Mouse (Mus musculus) midbrain, postnatal 0 days (tissue): Measurements from ENCODE around the gene Cdc42bpa. TPM values are rescaled to one million over a fixed set of nuclear protein-coding genes. Genes with fewer than 3 reads are reported as not detected.
A peak's percentile ranks its signal among the peaks of the same experiment; 100 is the strongest.

Experiments used
- ATAC-seq: fragments of 200-750 bp; cut with Nextera tagmentation; 2 replicates; pipeline ENCODE4 v1.8.0; 2017; ENCODE audit warnings: moderate number of reproducible peaks, mild to moderate bottlenecking, moderate TSS enrichment, moderate library complexity; ENCODE audit not compliant: low FRiP score
- DNase-seq: peaks from one replicate; pipeline ENCODE4 v3.0.0-alpha.2; 2015; ENCODE audit warnings: low spot score
- H3K27ac ChIP-seq: fragments of 300-500 bp; sonication (generic); 2 replicates; pipeline ENCODE4 v1.5.1; 2014; ENCODE audit warnings: low read depth, mild to moderate bottlenecking, low read length, mixed read lengths
- H3K27me3 ChIP-seq: fragments of 300-500 bp; sonication (generic); 2 replicates; pipeline ENCODE4 v1.6.1; 2014; ENCODE audit warnings: low read length, control low read depth, mixed read lengths; ENCODE audit not compliant: insufficient read depth
- H3K36me3 ChIP-seq: fragments of 300-500 bp; sonication (generic); 2 replicates; pipeline ENCODE4 v1.6.1; 2014; ENCODE audit warnings: low read length, control low read depth, mixed read lengths; ENCODE audit not compliant: insufficient read depth
- H3K4me1 ChIP-seq: fragments of 300-500 bp; sonication (generic); 2 replicates; pipeline ENCODE4 v1.6.1; 2014; ENCODE audit warnings: mild to moderate bottlenecking, control low read depth, antibody characterized with exemption, low read length, mixed read lengths; ENCODE audit not compliant: insufficient read depth
- H3K4me2 ChIP-seq: fragments of 300-500 bp; sonication (generic); 2 replicates; pipeline ENCODE4 v1.6.1; 2014; ENCODE audit warnings: low read depth, mild to moderate bottlenecking, low read length, mixed read lengths; ENCODE audit not compliant: poor library complexity, severe bottlenecking
- H3K4me3 ChIP-seq: fragments of 300-500 bp; sonication (generic); 2 replicates; pipeline ENCODE4 v1.5.1; 2014; ENCODE audit warnings: low read depth, mild to moderate bottlenecking, low read length, moderate library complexity
- H3K9ac ChIP-seq: fragments of 300-500 bp; sonication (generic); replicated peaks from 2 replicates; pipeline ENCODE4 v1.6.1; 2014; ENCODE audit warnings: mild to moderate bottlenecking, low read length, moderate library complexity, mixed read lengths; ENCODE audit not compliant: poor library complexity, severe bottlenecking
- H3K9me3 ChIP-seq: fragments of 300-500 bp; sonication (generic); 2 replicates; pipeline ENCODE4 v1.6.1; 2016; ENCODE audit warnings: low read length, control low read depth
- CTCF ChIP-seq: IDR thresholded peaks from 2 replicates; pipeline ENCODE4 v1.5.1; 2016; ENCODE audit warnings: antibody characterized with exemption, mild to moderate bottlenecking
- whole genome bisulfite sequencing: fragments of 180-500 bp; shearing (Covaris S2); extraction: QIAGEN DNeasy Blood & Tissue Kit; methylation state at CpG from one replicate; pipeline ENCODE4 v1.1.7; 2014; 5-methylcytosine and 5-hydroxymethylcytosine counted together
- polyA plus RNA-seq: library from polyadenylated mRNA; unstranded; fragments of >200 nt; fragmentation: Nextera tagmentation; extraction: Ambion mirVana; gene quantifications from 2 replicates; pipeline ENCODE4 v1.2.1, GENCODE M21; 2015
- total RNA-seq: library from RNA; depleted of rRNA; stranded (reverse); fragments of >200 nt; gene quantifications from 2 replicates; pipeline ENCODE4 v1.2.3, GENCODE M21; 2014

Gene Cdc42bpa
- total and polyA plus RNA-seq, 2 experiments from 2014 or later: 29.3 to 108 TPM

GRCm38 (mm10) chr1:180131402-180131801 is 171.1 kb downstream of the Cdc42bpa start:
- Histone ChIP-seq H3K27me3 (no peaks in the 10 kb centered on the region), H3K4me2 (no peak overlapping the region), H3K4me1 (no peaks in the 10 kb centered on the region), H3K9ac (no peak overlapping the region), H3K9me3 (no peaks in the 10 kb centered on the region), H3K27ac (no peak overlapping the region), H3K36me3 (peaks cover 16% of the 10 kb centered on the region), H3K4me3 (no peak overlapping the region)
- no peak for ATAC-seq
- peak; percentile 56 for TF ChIP-seq CTCF
- WGBS: 67% methylated on average over 3 of the region's 3 CpGs
- DNase-seq: no peak

GRCm38 (mm10) chr1:180132187-180132586 is 171.9 kb downstream of the Cdc42bpa start:
- no peaks in the 10 kb centered on the region for H3K27me3 ChIP-seq
- DNase-seq (no peak), ATAC-seq (no peak)
- H3K27ac ChIP-seq: no peak overlapping the region
- H3K9me3 ChIP-seq: no peaks in the 10 kb centered on the region
- H3K4me3 ChIP-seq: no peak overlapping the region
- WGBS: 97% methylated on average over 4 of the region's 4 CpGs
- H3K36me3 ChIP-seq: peaks cover 23% of the 10 kb centered on the region
- no peaks in the 10 kb centered on the region for H3K4me1 ChIP-seq
- no peak overlapping the region for H3K4me2 ChIP-seq
- no peak for TF ChIP-seq CTCF
- no peak overlapping the region for H3K9ac ChIP-seq

GRCm38 (mm10) chr1:180139158-180139557 is 178.9 kb downstream of the Cdc42bpa start:
- ATAC-seq: no peak
- H3K4me2 ChIP-seq: no peak overlapping the region
- H3K27ac ChIP-seq: no peak overlapping the region
- no peaks in the 10 kb centered on the region for H3K4me1 ChIP-seq
- H3K9me3 ChIP-seq: no peaks in the 10 kb centered on the region
- no peak overlapping the region for H3K4me3 ChIP-seq
- no peaks in the 10 kb centered on the region for H3K27me3 ChIP-seq
- WGBS: 83% methylated on average over 4 of the region's 4 CpGs
- H3K36me3 ChIP-seq: peaks cover 53% of the 10 kb centered on the region
- no peak for DNase-seq
- H3K9ac ChIP-seq: no peak overlapping the region
- TF ChIP-seq CTCF: no peak

GRCm38 (mm10) chr1:180140970-180141369 is 180.7 kb downstream of the Cdc42bpa start:
- Histone ChIP-seq H3K36me3 (peaks cover 51% of the 10 kb centered on the region), H3K9ac (no peak overlapping the region), H3K9me3 (no peaks in the 10 kb centered on the region), H3K27ac (no peak overlapping the region), H3K4me3 (no peak overlapping the region), H3K27me3 (no peaks in the 10 kb centered on the region), H3K4me1 (no peaks in the 10 kb centered on the region), H3K4me2 (no peak overlapping the region)
- peak; percentile 43 for TF ChIP-seq CTCF
- no peak for ATAC-seq
- WGBS: 95% methylated on average over 2 of the region's 2 CpGs
- no peak for DNase-seq

GRCm38 (mm10) chr1:180148036-180148435 is 187.8 kb downstream of the Cdc42bpa start:
- Histone ChIP-seq H3K36me3 (peaks cover 42% of the 10 kb centered on the region), H3K4me1 (no peaks in the 10 kb centered on the region), H3K27ac (no peak overlapping the region), H3K9ac (no peak overlapping the region), H3K27me3 (no peaks in the 10 kb centered on the region), H3K4me3 (no peak overlapping the region), H3K4me2 (no peak overlapping the region), H3K9me3 (no peaks in the 10 kb centered on the region)
- TF ChIP-seq CTCF: no peak
- ATAC-seq (no peak), DNase-seq (no peak)
- 87% methylated on average over 4 of the region's 4 CpGs for WGBS

- no peak for TF ChIP-seq CTCF
- WGBS: 92% methylated on average over 4 of the region's 4 CpGs
- ATAC-seq: no peak
- Histone ChIP-seq H3K4me2 (no peak overlapping the region), H3K9ac (no peak overlapping the region), H3K27ac (no peak overlapping the region), H3K27me3 (no peaks in the 10 kb centered on the region), H3K9me3 (no peaks in the 10 kb centered on the region), H3K4me1 (no peaks in the 10 kb centered on the region), H3K4me3 (no peak overlapping the region), H3K36me3 (peaks cover 41% of the 10 kb centered on the region)
- DNase-seq: no peak
Observed at GRCm38 (mm10) chr1:180148563-180148962, 188.3 kb downstream of the Cdc42bpa start.
